ENCODE assay signal across 10 mouse cellular contexts in the genomic region with DNA sequence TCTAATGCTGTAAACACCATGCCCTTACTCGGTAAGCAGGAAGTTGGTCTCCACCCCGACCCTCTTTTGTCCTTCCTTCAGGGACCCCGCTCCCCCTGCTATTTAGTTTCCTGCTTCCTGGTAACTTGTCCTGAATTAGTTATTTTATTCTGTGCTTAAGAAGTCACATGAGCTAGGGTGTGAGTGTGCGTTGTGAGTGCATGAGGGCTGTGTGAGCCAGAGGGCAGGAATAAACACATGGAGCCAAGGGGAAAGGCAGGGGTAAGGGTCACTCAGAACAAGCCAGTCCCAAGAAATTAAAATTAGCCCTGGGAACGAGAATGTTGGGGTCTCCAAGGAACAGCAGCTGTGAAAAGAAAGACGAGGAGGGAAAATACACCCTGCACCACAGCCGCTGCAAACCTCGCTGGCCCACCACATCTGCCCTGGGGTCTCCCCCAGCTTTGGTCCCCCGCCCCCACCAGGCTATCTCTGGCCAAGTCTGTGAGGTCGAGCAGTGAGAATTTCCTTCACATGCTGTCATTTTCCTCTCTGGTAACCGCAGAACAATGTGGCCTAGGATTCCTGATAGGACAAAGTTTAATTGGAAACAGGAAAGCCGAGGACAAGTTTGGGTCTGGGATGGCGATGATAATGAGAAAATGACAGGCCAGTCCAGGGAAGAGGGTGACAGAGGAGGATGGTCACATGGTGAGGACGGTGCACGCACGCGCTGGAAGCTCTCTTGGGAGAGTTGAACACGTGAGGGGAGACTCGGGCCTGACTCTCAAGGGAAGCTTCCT. TPM values are rescaled to one million over a fixed set of nuclear protein-coding genes. Genes with fewer than 3 reads are reported as not detected.
DNase-seq lines count a peak whose midpoint lies in the region; ATAC-seq and TF ChIP-seq lines count a peak whose summit lies in the region.
"Had no signal": no experiment of that assay in that cellular context is flagged by ENCODE, and none has a peak within 500 bp of the region (broad histone marks: within the 10 kb centered on the region; RNA-seq: fewer than 3 reads in every experiment).

No protein-coding gene starts in this region.

- intact Hi-C loops in gastrocnemius, postnatal 14 days (cut with DNase I; ENCODE audit: low total_unique reads): no loop called here

- H3K4me2 ChIP-seq in liver, embryonic 16.5 days (ENCODE audit: low read depth, low read length): no peak overlapping the region
- no peak overlapping the region for H3K4me2 ChIP-seq in midbrain, postnatal 0 days (ENCODE audit: low read depth, low read length, poor library complexity, severe bottlenecking)

- H3K9ac ChIP-seq in liver, embryonic 16.5 days (ENCODE audit: low read depth, low read length): no peak overlapping the region
- H3K9ac ChIP-seq in midbrain, postnatal 0 days (replicated peaks; ENCODE audit: low read length, poor library complexity, severe bottlenecking): no peak overlapping the region

- no peaks in the 10 kb centered on the region for H3K9me3 ChIP-seq in liver, embryonic 16.5 days (replicated peaks; ENCODE audit: control insufficient read depth, low read length)
- no peaks in the 10 kb centered on the region for H3K9me3 ChIP-seq in midbrain, postnatal 0 days (ENCODE audit: low read length)

- H3K27ac ChIP-seq in liver, embryonic 16.5 days (ENCODE audit: low read length): no peak overlapping the region
- H3K27ac ChIP-seq in midbrain, postnatal 0 days (ENCODE audit: low read depth, low read length): no peak overlapping the region
- H3K27ac ChIP-seq: macrophage had no signal

- no peak for TF ChIP-seq CTCF in midbrain, postnatal 0 days (IDR thresholded peaks at IDR 0.05)

- no peaks in the 10 kb centered on the region for H3K4me1 ChIP-seq in liver, embryonic 16.5 days (ENCODE audit: control insufficient read depth, low read depth, low read length)
- no peaks in the 10 kb centered on the region for H3K4me1 ChIP-seq in midbrain, postnatal 0 days (ENCODE audit: insufficient read depth, low read length)

- H3K36me3 ChIP-seq in liver, embryonic 16.5 days (ENCODE audit: control insufficient read depth, insufficient read depth): no peaks in the 10 kb centered on the region
- no peaks in the 10 kb centered on the region for H3K36me3 ChIP-seq in midbrain, postnatal 0 days (ENCODE audit: insufficient read depth, low read length)

- 20% methylated on average over 19 of the region's 19 CpGs for WGBS in liver, embryonic 16.5 days (ENCODE audit: insufficient replicate concordance)
- WGBS in midbrain, postnatal 0 days: 68% methylated on average over 19 of the region's 19 CpGs

- no peak overlapping the region for H3K4me3 ChIP-seq in liver, embryonic 16.5 days (ENCODE audit: low read depth, low read length)
- no peak overlapping the region for H3K4me3 ChIP-seq in midbrain, postnatal 0 days (ENCODE audit: low read depth, low read length)
- H3K4me3 ChIP-seq: erythroblast, embryonic 14.5 days had no signal

- peak; percentile 61 to 62 for DNase-seq in adrenal gland, postnatal 36 days
- peak; percentile 29 for DNase-seq in gastrocnemius, postnatal 14 days
- peak; percentile 65 to 79 for DNase-seq in kidney, adult 8-10 months
- DNase-seq in adipocyte (ENCODE audit: low spot score): no peak
- DNase-seq in midbrain, postnatal 0 days (ENCODE audit: low spot score): no peak
- DNase-seq in right cerebral cortex, adult 18-20 months: no peak
- no peak for DNase-seq in urinary bladder, adult 2 months (ENCODE audit: low spot score)

- peak; percentile 70 for ATAC-seq in liver, embryonic 16.5 days (ENCODE audit: low read depth)
- no peak for ATAC-seq in midbrain, postnatal 0 days (ENCODE audit: low FRiP score)

- H3K27me3 ChIP-seq in liver, embryonic 16.5 days (ENCODE audit: control insufficient read depth, insufficient read depth, low read depth, low read length): no peaks in the 10 kb centered on the region
- no peaks in the 10 kb centered on the region for H3K27me3 ChIP-seq in midbrain, postnatal 0 days (ENCODE audit: insufficient read depth, low read length)

RNA-seq across cellular contexts. Expression of a gene that starts 26.6 kb away (rescaled TPM):
- total RNA-seq in adrenal gland, postnatal 36 days (2021): 100 to 1,000 TPM; 434 to 635 TPM
- 10 to 100 TPM; 80.1 to 91.6 TPM for total RNA-seq in gastrocnemius, postnatal 14 days (2021)
- polyA plus RNA-seq in liver, embryonic 16.5 days (2015; fragmentation: Nextera tagmentation; extraction: Ambion mirVana): 5.7 and 7.3 TPM in 2 replicates
- 105 and 133 TPM in 2 replicates for total RNA-seq in midbrain, postnatal 0 days (2014; rRNA removed)
- 39.1 and 47.3 TPM in 2 replicates for polyA plus RNA-seq in midbrain, postnatal 0 days (2015; fragmentation: Nextera tagmentation; extraction: Ambion mirVana)
- 182 and 201 TPM in 2 replicates for polyA plus RNA-seq in urinary bladder, adult 2 months (2012; rRNA removed)

Comparison
In these comparisons a context has a peak if more than half of its experiments do, and no peak if none do; other contexts are left out.
1. DNase-seq: peak in adrenal gland, postnatal 36 days (2 of 2), gastrocnemius, postnatal 14 days (single experiment) and kidney, adult 8-10 months (2 of 2); none in adipocyte (single experiment), midbrain, postnatal 0 days (single experiment), right cerebral cortex, adult 18-20 months (single experiment) and urinary bladder, adult 2 months (single experiment).